Mouse (Mus musculus) midbrain, embryonic 16.5 days (tissue): ENCODE data around the gene Ambp. TPM values are rescaled to one million over a fixed set of nuclear protein-coding genes. Genes with fewer than 3 reads are reported as not detected.
A peak's percentile ranks its signal among the peaks of the same experiment; 100 is the strongest.

Experiments used
- ATAC-seq: fragments of 200-750 bp; cut with Nextera tagmentation; 2 replicates; pipeline ENCODE4 v1.8.0; 2017; ENCODE audit warnings: moderate TSS enrichment
- H3K27ac ChIP-seq: fragments of 300-500 bp; sonication (generic); 2 replicates; pipeline ENCODE4 v1.5.1; 2014; ENCODE audit warnings: mild to moderate bottlenecking, low read length, mixed read lengths
- H3K27me3 ChIP-seq: fragments of 300-500 bp; sonication (generic); 2 replicates; pipeline ENCODE4 v1.6.1; 2014; ENCODE audit warnings: low read depth, low read length, mixed read lengths; ENCODE audit not compliant: control insufficient read depth, insufficient read depth
- H3K36me3 ChIP-seq: fragments of 300-500 bp; sonication (generic); 2 replicates; pipeline ENCODE4 v1.6.1; 2014; ENCODE audit warnings: mild to moderate bottlenecking, low read length, moderate library complexity, mixed read lengths; ENCODE audit not compliant: control insufficient read depth, insufficient read depth
- H3K4me1 ChIP-seq: fragments of 300-500 bp; sonication (generic); 2 replicates; pipeline ENCODE4 v1.6.1; 2014; ENCODE audit warnings: mild to moderate bottlenecking, low read length, mixed read lengths; ENCODE audit not compliant: control insufficient read depth, insufficient read depth
- H3K4me2 ChIP-seq: fragments of 300-500 bp; sonication (generic); 2 replicates; pipeline ENCODE4 v1.6.1; 2014; ENCODE audit warnings: mild to moderate bottlenecking, low read length, mixed read lengths
- H3K4me3 ChIP-seq: fragments of 300-500 bp; sonication (generic); 2 replicates; pipeline ENCODE4 v1.5.1; 2014; ENCODE audit warnings: low read depth, mild to moderate bottlenecking, low read length, moderate library complexity, mixed read lengths
- H3K9ac ChIP-seq: fragments of 300-500 bp; sonication (generic); 2 replicates; pipeline ENCODE4 v1.6.1; 2014; ENCODE audit warnings: low read depth, low read length, mixed read lengths
- H3K9me3 ChIP-seq: fragments of 300-500 bp; sonication (generic); replicated peaks from 2 replicates; pipeline ENCODE4 v1.6.1; 2014; ENCODE audit warnings: mild to moderate bottlenecking, low read length, mixed read lengths; ENCODE audit not compliant: control insufficient read depth, poor library complexity, severe bottlenecking
- WGBS: fragments of 180-500 bp; shearing (Covaris S2); extraction: QIAGEN DNeasy Blood & Tissue Kit; methylation state at CpG from one replicate; pipeline ENCODE4 v1.1.7; 2014; 5-methylcytosine and 5-hydroxymethylcytosine counted together
- polyA plus RNA-seq: library from polyadenylated mRNA; unstranded; fragments of >200 nt; fragmentation: Nextera tagmentation; extraction: Ambion mirVana; gene quantifications from 2 replicates; pipeline ENCODE4 v1.2.1, GENCODE M21; 2015

Gene Ambp
- polyA plus RNA-seq, 1 experiment from 2014 or later = not detected

GRCm38 (mm10) chr4:63170061-63170460, 15.5 kb upstream of the Ambp start:
- Histone ChIP-seq H3K27ac (no peak overlapping the region), H3K4me2 (no peak overlapping the region), H3K4me3 (no peak overlapping the region), H3K9ac (no peak overlapping the region), H3K4me1 (no peaks in the 10 kb centered on the region), H3K9me3 (0 out of 2 replicates have a peak, but pooled peaks cover 2% of the 10 kb centered on the region), H3K27me3 (peaks cover 5% of the 10 kb centered on the region; the same call in 1 of the 2 replicates), H3K36me3 (no peaks in the 10 kb centered on the region)
- WGBS = 89% methylated on average over 4 of the region's 4 CpGs
- ATAC-seq = no peak

- Histone ChIP-seq H3K27ac (no peak overlapping the region), H3K4me1 (no peaks in the 10 kb centered on the region), H3K27me3 (peaks cover 3% of the 10 kb centered on the region; the same call in 1 of the 2 replicates), H3K9me3 (no peaks in the 10 kb centered on the region), H3K4me3 (no peak overlapping the region), H3K36me3 (no peaks in the 10 kb centered on the region), H3K4me2 (no peak overlapping the region), H3K9ac (no peak overlapping the region)
- WGBS = 86% methylated on average over 5 of the region's 5 CpGs
- ATAC-seq = no peak
Observed at GRCm38 (mm10) chr4:63166323-63166722, 11.7 kb upstream of the Ambp start.

- Histone ChIP-seq H3K4me3 (no peak overlapping the region), H3K9ac (no peak overlapping the region), H3K4me2 (no peak overlapping the region), H3K36me3 (no peaks in the 10 kb centered on the region), H3K27ac (no peak overlapping the region), H3K4me1 (no peaks in the 10 kb centered on the region), H3K27me3 (0 out of 2 replicates have a peak, but pooled peaks cover 3% of the 10 kb centered on the region), H3K9me3 (no peaks in the 10 kb centered on the region)
- 88% methylated on average over 4 of the region's 4 CpGs for WGBS
- no peak for ATAC-seq
Observed at GRCm38 (mm10) chr4:63165636-63166035, 11.0 kb upstream of the Ambp start.

- H3K27ac ChIP-seq = no peak overlapping the region
- H3K9ac ChIP-seq = 0 out of 2 replicates have a peak overlapping the region, but pooled peaks have one; percentile 28
- peak; percentile 92 for ATAC-seq
- H3K9me3 ChIP-seq = no peaks in the 10 kb centered on the region
- H3K4me1 ChIP-seq = no peaks in the 10 kb centered on the region
- whole genome bisulfite sequencing = 20% methylated on average over 5 of the region's 5 CpGs
- H3K4me2 ChIP-seq = no peak overlapping the region
- H3K4me3 ChIP-seq = no peak overlapping the region
- no peaks in the 10 kb centered on the region for H3K36me3 ChIP-seq
- no peaks in the 10 kb centered on the region for H3K27me3 ChIP-seq
Observed at GRCm38 (mm10) chr4:63158961-63159592, 4.5 kb upstream of the Ambp start.

GRCm38 (mm10) chr4:63158192-63158591, 3.6 kb upstream of the Ambp start:
- H3K36me3 ChIP-seq = no peaks in the 10 kb centered on the region
- 92% methylated on average over 7 of the region's 7 CpGs for WGBS
- ATAC-seq = 0 out of 2 replicates have a peak, but pooled peaks have one; percentile 6
- no peaks in the 10 kb centered on the region for H3K4me1 ChIP-seq
- H3K27ac ChIP-seq = no peak overlapping the region
- H3K4me3 ChIP-seq = no peak overlapping the region
- no peaks in the 10 kb centered on the region for H3K9me3 ChIP-seq
- H3K4me2 ChIP-seq = no peak overlapping the region
- no peaks in the 10 kb centered on the region for H3K27me3 ChIP-seq
- H3K9ac ChIP-seq = no peak overlapping the region

GRCm38 (mm10) chr4:63156726-63157634, 2.4 kb upstream of the Ambp start:
- Histone ChIP-seq H3K36me3 (no peaks in the 10 kb centered on the region), H3K27me3 (no peaks in the 10 kb centered on the region), H3K9me3 (no peaks in the 10 kb centered on the region), H3K27ac (no peak overlapping the region), H3K4me1 (no peaks in the 10 kb centered on the region), H3K4me3 (no peak overlapping the region), H3K9ac (no peak overlapping the region), H3K4me2 (no peak overlapping the region)
- no peak for ATAC-seq
- 78% methylated on average over 8 of the region's 8 CpGs for WGBS

- no peak for ATAC-seq
- H3K9me3 ChIP-seq = no peaks in the 10 kb centered on the region
- H3K9ac ChIP-seq = no peak overlapping the region
- no peak overlapping the region for H3K4me3 ChIP-seq
- WGBS = 63% methylated on average over 2 of the region's 2 CpGs
- H3K4me1 ChIP-seq = no peaks in the 10 kb centered on the region
- no peak overlapping the region for H3K4me2 ChIP-seq
- no peaks in the 10 kb centered on the region for H3K27me3 ChIP-seq
- no peak overlapping the region for H3K27ac ChIP-seq
- no peaks in the 10 kb centered on the region for H3K36me3 ChIP-seq
Observed at GRCm38 (mm10) chr4:63155596-63155995, 997 bp upstream of the Ambp start.

- no peaks in the 10 kb centered on the region for H3K4me1 ChIP-seq
- ATAC-seq = no peak
- no peaks in the 10 kb centered on the region for H3K27me3 ChIP-seq
- H3K36me3 ChIP-seq = no peaks in the 10 kb centered on the region
- H3K27ac ChIP-seq = no peak overlapping the region
- no peak overlapping the region for H3K4me3 ChIP-seq
- no peak overlapping the region for H3K9ac ChIP-seq
- 46% methylated on average over 4 of the region's 4 CpGs for WGBS
- H3K4me2 ChIP-seq = no peak overlapping the region
- no peaks in the 10 kb centered on the region for H3K9me3 ChIP-seq
Observed at GRCm38 (mm10) chr4:63154028-63154427, 571 bp downstream of the Ambp start.

GRCm38 (mm10) chr4:63151127-63151526, 3.5 kb downstream of the Ambp start:
- Histone ChIP-seq H3K9me3 (no peaks in the 10 kb centered on the region), H3K27me3 (no peaks in the 10 kb centered on the region), H3K36me3 (no peaks in the 10 kb centered on the region), H3K4me3 (no peak overlapping the region), H3K27ac (no peak overlapping the region), H3K4me1 (no peaks in the 10 kb centered on the region), H3K4me2 (no peak overlapping the region), H3K9ac (no peak overlapping the region)
- 94% methylated on average over 6 of the region's 6 CpGs for WGBS
- no peak for ATAC-seq
